Mouse (Mus musculus): ENCODE data around the gene Zic3. TPM values are rescaled to one million over a fixed set of nuclear protein-coding genes. Genes with fewer than 3 reads are reported as not detected.

Zic3 gene
- total and polyA plus RNA-seq, 3 experiments = not detected

- DNase-seq = peak; percentile 21 to 31
- intact Hi-C loops (cut with DNase I) = loop anchor here (5.0 kb wide), 1 partner anchor 108 kb away; no protein-coding TSS in a partner anchor
- 15% methylated on average over 48 of the region's 48 CpGs for WGBS
These were observed 7.8 kb downstream of the Zic3 start for GRCm38 (mm10) chrX:58030100-58030834.

GRCm38 (mm10) chrX:58030835-58031670 lies 8.6 kb downstream of the Zic3 start:
- Histone ChIP-seq H3K36me3 (ENCODE audit: control insufficient read depth, insufficient read depth, low read length) (no peaks in the 10 kb centered on the region), H3K27me3 (ENCODE audit: control insufficient read depth, insufficient read depth, low read length) (peaks cover 16% of the 10 kb centered on the region), H3K79me2 (replicated peaks; ENCODE audit: control insufficient read depth, insufficient read depth, low read length) (no peaks in the 10 kb centered on the region), H3K27ac (no peak overlapping the region), H3K9ac (ENCODE audit: low read depth, low read length) (no peak overlapping the region), H3K4me3 (no peak overlapping the region), H3K4me1 (ENCODE audit: control insufficient read depth, insufficient read depth, low read length) (no peaks in the 10 kb centered on the region)
- DNase-seq = no peak
- intact Hi-C loops (cut with DNase I) = loop anchor here (5.0 kb wide), 1 partner anchor 109 kb away; no protein-coding TSS in a partner anchor
- 16% methylated on average over 56 of the region's 56 CpGs for WGBS
- TF ChIP-seq EP300 (IDR thresholded peaks at IDR 0.05; ENCODE audit: insufficient read depth, low read depth, low read length) (no peak), CTCF (IDR thresholded peaks at IDR 0.05) (no peak), POLR2A (IDR thresholded peaks at IDR 0.05; ENCODE audit: insufficient read depth, low read depth, low read length) (no peak)

More at GRCm38 (mm10) chrX:58030100-58030834, 7.8 kb downstream of the Zic3 start:
- Histone ChIP-seq H3K9ac (ENCODE audit: low read depth, low read length) (no peak overlapping the region), H3K4me3 (0 out of 2 replicates have a peak overlapping the region, but pooled peaks have one; percentile 23), H3K27me3 (ENCODE audit: control insufficient read depth, insufficient read depth, low read length) (peaks cover 16% of the 10 kb centered on the region), H3K79me2 (replicated peaks; ENCODE audit: control insufficient read depth, insufficient read depth, low read length) (no peaks in the 10 kb centered on the region), H3K36me3 (ENCODE audit: control insufficient read depth, insufficient read depth, low read length) (no peaks in the 10 kb centered on the region), H3K27ac (no peak overlapping the region), H3K4me1 (ENCODE audit: control insufficient read depth, insufficient read depth, low read length) (no peaks in the 10 kb centered on the region)
- TF ChIP-seq CTCF (IDR thresholded peaks at IDR 0.05) (no peak), POLR2A (IDR thresholded peaks at IDR 0.05; ENCODE audit: insufficient read depth, low read depth, low read length) (no peak), EP300 (IDR thresholded peaks at IDR 0.05; ENCODE audit: insufficient read depth, low read depth, low read length) (no peak)

GRCm38 (mm10) chrX:58031671-58032605 lies 9.4 kb downstream of the Zic3 start:
- intact Hi-C loops (cut with DNase I) = loop anchor here (5.0 kb wide), 1 partner anchor 110 kb away; no protein-coding TSS in a partner anchor
- H3K27me3 ChIP-seq (ENCODE audit: control insufficient read depth, insufficient read depth, low read length) = peaks cover 16% of the 10 kb centered on the region
- WGBS = 18% methylated on average over 56 of the region's 56 CpGs

GRCm38 (mm10) chrX:58032622-58033021 lies 10.1 kb downstream of the Zic3 start:
- Histone ChIP-seq H3K36me3 (ENCODE audit: control insufficient read depth, insufficient read depth, low read length) (no peaks in the 10 kb centered on the region), H3K9ac (ENCODE audit: low read depth, low read length) (no peak overlapping the region), H3K27ac (no peak overlapping the region), H3K79me2 (replicated peaks; ENCODE audit: control insufficient read depth, insufficient read depth, low read length) (no peaks in the 10 kb centered on the region), H3K4me3 (no peak overlapping the region), H3K27me3 (ENCODE audit: control insufficient read depth, insufficient read depth, low read length) (peaks cover 16% of the 10 kb centered on the region), H3K4me1 (ENCODE audit: control insufficient read depth, insufficient read depth, low read length) (no peaks in the 10 kb centered on the region)
- intact Hi-C loops (cut with DNase I) = loop anchor here (5.0 kb wide), 1 partner anchor 110 kb away; no protein-coding TSS in a partner anchor
- no peak for TF ChIP-seq POLR2A (IDR thresholded peaks at IDR 0.05; ENCODE audit: insufficient read depth, low read depth, low read length)
- TF ChIP-seq CTCF (IDR thresholded peaks at IDR 0.05) = no peak
- TF ChIP-seq EP300 (IDR thresholded peaks at IDR 0.05; ENCODE audit: insufficient read depth, low read depth, low read length) = no peak
- WGBS = 18% methylated on average over 7 of the region's 7 CpGs
- no peak for DNase-seq

More at GRCm38 (mm10) chrX:58031671-58032605, 9.4 kb downstream of the Zic3 start:
- Histone ChIP-seq H3K27ac (no peak overlapping the region), H3K79me2 (replicated peaks; ENCODE audit: control insufficient read depth, insufficient read depth, low read length) (no peaks in the 10 kb centered on the region), H3K36me3 (ENCODE audit: control insufficient read depth, insufficient read depth, low read length) (no peaks in the 10 kb centered on the region), H3K9ac (ENCODE audit: low read depth, low read length) (no peak overlapping the region), H3K4me3 (no peak overlapping the region), H3K4me1 (ENCODE audit: control insufficient read depth, insufficient read depth, low read length) (no peaks in the 10 kb centered on the region)
- no peak for DNase-seq
- TF ChIP-seq EP300 (IDR thresholded peaks at IDR 0.05; ENCODE audit: insufficient read depth, low read depth, low read length) = no peak
- no peak for TF ChIP-seq POLR2A (IDR thresholded peaks at IDR 0.05; ENCODE audit: insufficient read depth, low read depth, low read length)
- no peak for TF ChIP-seq CTCF (IDR thresholded peaks at IDR 0.05)

GRCm38 (mm10) chrX:58033521-58033920 lies 11.0 kb downstream of the Zic3 start:
- no peak for TF ChIP-seq EP300 (IDR thresholded peaks at IDR 0.05; ENCODE audit: insufficient read depth, low read depth, low read length)
- TF ChIP-seq POLR2A (IDR thresholded peaks at IDR 0.05; ENCODE audit: insufficient read depth, low read depth, low read length) = no peak
- no peak for TF ChIP-seq CTCF (IDR thresholded peaks at IDR 0.05)
- intact Hi-C loops (cut with DNase I) = loop anchor here (5.0 kb wide), 1 partner anchor 111 kb away; no protein-coding TSS in a partner anchor
- Histone ChIP-seq H3K9ac (ENCODE audit: low read depth, low read length) (no peak overlapping the region), H3K27ac (no peak overlapping the region), H3K79me2 (replicated peaks; ENCODE audit: control insufficient read depth, insufficient read depth, low read length) (no peaks in the 10 kb centered on the region), H3K27me3 (ENCODE audit: control insufficient read depth, insufficient read depth, low read length) (peaks cover 18% of the 10 kb centered on the region), H3K4me3 (no peak overlapping the region), H3K36me3 (ENCODE audit: control insufficient read depth, insufficient read depth, low read length) (no peaks in the 10 kb centered on the region), H3K4me1 (ENCODE audit: control insufficient read depth, insufficient read depth, low read length) (no peaks in the 10 kb centered on the region)
- DNase-seq = no peak
- WGBS = 13% methylated on average over 22 of the region's 22 CpGs
